Mouse (Mus musculus) heart, adult 9 months (tissue): ENCODE results near the gene Slc12a4.

Experiments
- DNase-seq, 2 experiments: peaks; one replicate each; pipeline ENCODE4 v3.0.0; 2022; ENCODE audit warnings: low spot score in 2 of 2

Slc12a4 gene

DNA sequence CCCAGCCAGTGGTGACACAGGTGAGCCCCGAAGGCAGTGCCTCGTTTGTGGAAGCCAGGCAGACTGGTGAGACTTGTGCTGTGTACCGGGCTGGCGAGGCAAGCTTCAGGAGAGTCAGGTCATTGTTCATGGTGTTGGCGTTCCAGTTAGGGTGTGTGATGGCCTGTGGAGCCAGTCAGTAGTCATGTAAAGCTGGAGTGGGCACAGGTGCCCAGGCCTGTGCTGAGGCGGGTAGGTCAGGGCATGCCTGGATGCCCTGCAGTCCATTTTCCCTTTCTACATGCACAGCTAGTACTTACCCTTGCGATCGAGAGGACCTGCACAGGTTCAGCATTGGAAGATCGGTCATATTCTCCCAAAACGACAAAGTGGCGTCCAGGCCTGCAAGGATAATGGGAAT is 33.4 kb downstream of the Slc12a4 start:
- no peak for DNase-seq

DNA sequence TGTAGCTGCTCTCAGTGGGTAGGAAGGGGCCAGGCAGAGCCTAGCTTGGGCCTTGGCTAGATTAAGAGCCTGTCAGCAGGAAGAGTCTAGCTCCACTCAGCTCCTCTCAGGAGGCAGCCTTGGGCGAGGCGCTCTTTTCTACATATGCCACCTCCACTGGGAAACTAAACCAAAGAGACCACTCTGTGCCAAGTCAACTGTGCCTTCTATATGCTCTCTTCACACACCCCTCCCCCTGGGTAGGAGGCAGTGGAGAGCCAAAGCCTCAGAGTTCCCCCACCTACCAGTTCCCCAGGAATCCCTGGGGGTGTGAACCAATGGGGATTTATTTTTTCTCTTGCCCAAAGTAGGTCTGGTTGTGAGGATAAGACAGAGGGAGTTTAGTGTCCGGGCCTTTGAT is 34.6 kb downstream of the Slc12a4 start:
- DNase-seq = no peak

DNA sequence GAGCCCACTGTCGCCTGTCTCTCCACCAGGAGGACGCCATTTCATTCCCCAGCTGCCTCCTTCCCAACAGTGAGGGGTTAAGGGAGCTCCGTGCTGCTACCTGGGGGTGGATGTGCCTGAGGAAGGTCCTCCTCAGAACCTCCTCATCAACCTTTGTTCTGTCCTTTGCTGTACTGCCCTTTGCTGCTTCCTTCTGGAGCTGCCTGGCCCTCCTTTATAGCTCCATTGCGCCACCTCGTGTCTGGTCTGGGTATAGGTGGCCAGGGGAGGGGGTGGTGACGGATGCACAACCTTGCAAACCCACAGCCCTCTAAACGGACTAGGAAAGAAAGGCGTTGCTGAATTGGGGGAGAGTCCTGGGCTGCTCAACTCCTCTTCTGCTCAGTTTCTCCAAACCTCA is 35.3 kb downstream of the Slc12a4 start:
- peak; percentile 72 to 77 for DNase-seq

DNA sequence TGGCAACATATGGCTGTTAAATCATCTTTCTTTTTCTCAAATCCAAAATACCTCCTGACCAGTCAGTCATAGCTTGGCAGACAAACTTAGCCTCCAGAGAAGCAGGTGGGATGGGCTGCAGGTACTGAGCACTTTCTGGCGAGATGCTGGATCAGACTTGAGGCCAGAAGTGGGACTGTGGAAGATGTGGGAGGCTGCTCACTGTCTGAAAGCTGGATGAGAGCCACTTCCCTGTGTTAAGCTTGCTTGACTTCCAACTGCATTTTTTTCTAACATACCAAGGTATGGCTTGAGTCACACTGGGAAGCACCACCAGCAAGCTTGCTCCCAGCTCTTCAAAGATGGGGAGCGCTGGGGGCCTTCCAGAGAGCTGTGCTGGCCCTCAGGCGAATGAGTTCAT is 40.8 kb downstream of the Slc12a4 start:
- no peak for DNase-seq

DNA sequence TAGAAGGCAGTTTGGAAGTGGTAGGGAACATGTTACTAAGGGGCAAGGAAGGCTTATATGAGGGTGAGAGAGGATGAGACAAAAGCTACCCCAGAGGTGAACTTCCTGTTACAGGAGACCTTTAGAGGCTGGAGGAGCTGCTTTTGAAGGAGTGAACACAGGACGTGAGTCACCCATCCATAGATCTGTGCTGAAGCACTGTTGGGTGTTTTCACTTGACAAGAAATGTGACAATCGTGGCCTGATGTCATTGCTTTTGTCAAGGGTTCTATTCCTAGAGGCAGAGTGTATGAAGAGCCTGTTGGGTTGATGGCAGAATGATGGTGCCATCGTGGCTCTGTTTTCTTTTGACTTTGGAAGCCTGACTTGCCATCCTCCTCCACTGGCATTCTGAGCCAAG is 46.5 kb downstream of the Slc12a4 start:
- DNase-seq = no peak

DNA sequence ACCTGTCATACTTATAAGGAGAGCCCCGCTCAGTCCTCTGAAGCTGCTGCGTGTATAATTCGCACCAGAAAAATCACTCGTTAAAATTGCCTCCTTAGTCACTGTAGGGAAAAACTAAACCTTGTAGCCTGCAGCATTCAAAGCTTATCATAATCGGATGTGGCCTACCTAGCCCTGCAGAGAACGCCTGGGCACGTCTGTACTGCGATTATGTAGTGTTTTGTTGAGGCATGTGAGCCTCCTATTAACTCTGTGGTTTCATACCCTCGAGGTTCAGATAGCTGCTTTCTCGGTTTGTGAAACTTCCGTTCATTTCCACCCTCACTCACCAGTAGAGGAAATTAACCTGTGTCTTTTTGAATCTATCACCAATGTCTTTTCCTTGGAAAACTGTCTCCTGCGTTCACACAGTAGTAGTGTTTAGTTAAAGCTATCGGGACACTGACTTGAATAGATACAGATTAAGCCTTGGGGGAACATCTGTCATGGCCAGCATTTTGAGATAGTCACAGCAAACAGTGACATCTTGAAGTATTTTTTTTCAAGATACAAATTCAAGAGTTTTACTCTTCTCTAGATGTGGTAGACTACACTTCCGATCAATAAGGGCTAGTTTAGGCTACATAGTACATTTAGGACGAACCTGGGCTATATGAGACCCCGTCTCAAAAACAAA is 64.8 kb downstream of the Slc12a4 start:
- DNase-seq = no peak

DNA sequence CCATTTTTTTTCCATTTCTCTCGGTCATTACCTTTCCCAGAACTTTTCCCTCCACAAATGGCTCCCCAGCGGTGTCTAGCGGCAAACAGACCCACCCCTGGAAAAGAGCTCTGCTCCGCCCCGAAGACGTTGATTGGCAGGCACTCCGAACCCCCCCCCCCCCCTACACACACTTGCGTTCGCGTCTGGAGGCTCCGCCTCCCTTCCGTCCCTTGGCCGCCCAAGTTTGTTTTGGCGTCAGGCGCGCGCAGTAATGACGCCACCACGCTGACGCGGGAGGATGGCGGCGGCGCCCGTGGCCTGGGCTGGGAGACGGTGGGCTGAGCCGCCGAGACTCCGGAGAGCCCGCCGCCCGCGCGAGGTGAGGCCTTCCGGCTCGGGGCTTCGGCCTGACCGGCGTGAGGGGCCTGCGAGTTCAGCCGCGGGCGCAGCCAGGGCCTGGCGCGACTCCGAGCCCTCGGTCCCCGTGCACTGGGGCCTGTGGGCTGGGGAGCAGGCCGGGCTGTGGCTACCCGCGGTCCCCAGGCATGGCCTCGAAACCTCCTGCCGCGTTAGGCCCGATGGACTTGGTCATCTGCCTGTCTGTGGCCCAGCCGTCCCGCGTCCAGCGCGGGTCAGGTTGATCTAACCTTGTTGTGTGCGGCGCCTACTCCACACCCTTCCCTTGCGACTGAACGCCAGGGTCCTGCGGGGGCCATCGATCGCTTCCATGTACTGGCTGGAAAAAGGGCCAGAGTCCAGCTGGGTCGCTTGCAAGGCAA is 65.5 kb downstream of the Slc12a4 start, which contains the start of gene Pskh1:
TSS of gene Pskh1 (plus strand) at position 262 of the 761 bp plus-strand sequence.
- DNase-seq = peak; percentile 92

DNA sequence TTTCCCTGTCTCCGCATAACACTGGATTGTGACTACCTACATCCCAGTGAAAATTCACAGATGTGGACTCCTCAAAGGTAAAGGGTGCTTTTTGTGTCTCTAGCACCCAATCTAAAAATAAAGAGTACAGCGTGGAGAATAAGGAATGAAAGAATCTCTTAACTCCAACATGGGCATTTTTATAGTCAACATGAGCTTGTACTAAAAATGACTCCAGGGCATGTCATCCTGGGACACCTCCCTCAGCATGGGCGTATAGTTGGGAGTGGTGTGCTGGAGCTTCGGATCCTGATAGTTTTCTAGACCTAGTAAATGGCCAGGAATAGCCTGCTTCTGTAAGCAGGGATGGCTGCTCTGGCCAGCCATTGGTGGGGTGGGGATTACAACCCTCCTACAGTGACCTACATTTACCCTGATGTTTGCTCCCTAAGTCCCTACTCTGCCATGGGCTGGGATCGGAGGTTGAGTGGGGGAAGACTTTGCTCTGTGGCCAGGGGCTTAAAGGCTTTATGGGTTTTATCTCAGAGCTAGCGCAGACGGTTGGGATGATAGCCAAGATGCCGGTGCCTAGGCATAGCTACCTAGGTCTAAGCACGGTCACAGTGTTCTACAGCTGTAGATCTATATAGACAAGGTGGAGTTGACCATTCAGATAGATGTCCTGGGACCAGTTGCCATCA is 68.0 kb downstream of the Slc12a4 start:
- no peak for DNase-seq
